Mouse (Mus musculus) MEL (cell line): ENCODE results near the gene Bpifa1. TPM values are rescaled to one million over a fixed set of nuclear protein-coding genes. Genes with fewer than 3 reads are reported as not detected.
"Not testable (repeated sequence)": the region's sequence is repeated elsewhere in the genome, so short reads cannot be mapped to it uniquely, and the experiment has no call there.

Experiments
- DNase-seq: peaks from one replicate; pipeline ENCODE4 v3.0.0; 2011; ENCODE audit warnings: low read depth, low spot score
- H3K27ac ChIP-seq: 2 replicates; pipeline ENCODE4 v1.5.1; 2012; ENCODE audit warnings: low read depth, mild to moderate bottlenecking, control low read depth, low read length, moderate library complexity; ENCODE audit not compliant: control insufficient read depth
- H3K27me3 ChIP-seq, 2 experiments: fragments of 150-350 bp in 1 of 2; sonication (generic) in 1 of 2; 2 replicates each; pipeline ENCODE4 v1.6.1; 2012; ENCODE audit warnings: low read length in 2 of 2, mild to moderate bottlenecking in 2 of 2, improper control_type of control experiment in 1 of 2, moderate library complexity in 1 of 2; ENCODE audit not compliant: insufficient read depth in 2 of 2, control insufficient read depth in 1 of 2
- H3K36me3 ChIP-seq, 2 experiments: 2 replicates each; pipeline ENCODE4 v1.6.1; 2012 to 2014; ENCODE audit warnings: low read length in 2 of 2, improper control_type of control experiment in 1 of 2, inconsistent platforms in 1 of 2, mild to moderate bottlenecking in 1 of 2; ENCODE audit not compliant: insufficient read depth in 2 of 2, control insufficient read depth in 1 of 2
- H3K4me1 ChIP-seq, 2 experiments: fragments of 150-350 bp in 1 of 2; sonication (generic) in 1 of 2; 2 replicates each; pipeline ENCODE4 v1.6.1; 2012; ENCODE audit warnings: low read length in 2 of 2, improper control_type of control experiment in 1 of 2, mild to moderate bottlenecking in 1 of 2; ENCODE audit not compliant: insufficient read depth in 2 of 2, control insufficient read depth in 1 of 2
- H3K4me3 ChIP-seq, 2 experiments: fragments of 150-350 bp in 1 of 2; sonication (generic) in 1 of 2; 2 replicates each; pipeline ENCODE4 v1.5.1; 2012; ENCODE audit warnings: low read depth in 2 of 2, low read length in 2 of 2, mild to moderate bottlenecking in 2 of 2, moderate library complexity in 2 of 2, control low read depth in 1 of 2, improper control_type of control experiment in 1 of 2; ENCODE audit not compliant: control insufficient read depth in 1 of 2, insufficient read depth in 1 of 2
- H3K79me2 ChIP-seq: 2 replicates; pipeline ENCODE4 v1.6.1; 2012; ENCODE audit warnings: mild to moderate bottlenecking, low read length, moderate library complexity; ENCODE audit not compliant: control insufficient read depth, poor library complexity, insufficient read depth
- H3K9ac ChIP-seq: 2 replicates; pipeline ENCODE4 v1.6.1; 2012; ENCODE audit warnings: low read depth, mild to moderate bottlenecking, control low read depth, low read length, moderate library complexity; ENCODE audit not compliant: control insufficient read depth, poor library complexity, severe bottlenecking
- H3K9me3 ChIP-seq: fragments of 150-350 bp; sonication (generic); replicated peaks from 2 replicates; pipeline ENCODE4 v1.6.1; 2012; ENCODE audit warnings: mild to moderate bottlenecking, low read length, improper control_type of control experiment, moderate library complexity; ENCODE audit not compliant: insufficient read depth
- CTCF ChIP-seq, 3 experiments: IDR thresholded peaks in 2 of 3; conservative IDR thresholded peaks in 1 of 3; 2 replicates each; pipeline ENCODE4 v1.5.1; 2011 to 2012; ENCODE audit warnings: low read length in 3 of 3, low read depth in 2 of 3, mild to moderate bottlenecking in 2 of 3, improper control_type of control experiment in 1 of 3, inconsistent platforms in 1 of 3, mixed read lengths in 1 of 3, moderate library complexity in 1 of 3; ENCODE audit not compliant: control insufficient read depth in 1 of 3, insufficient read depth in 1 of 3, poor library complexity in 1 of 3, severe bottlenecking in 1 of 3
- E2F4 ChIP-seq: IDR thresholded peaks from 2 replicates; pipeline ENCODE4 v1.6.1; 2011; ENCODE audit warnings: low read depth, low read length, improper control_type of control experiment, borderline replicate concordance
- ELF1 ChIP-seq: IDR thresholded peaks from 2 replicates; pipeline ENCODE4 v1.6.1; 2014; ENCODE audit warnings: low read depth, mild to moderate bottlenecking, inconsistent platforms, low read length, improper control_type of control experiment, moderate library complexity
- ETS1 ChIP-seq: IDR thresholded peaks from 2 replicates; pipeline ENCODE4 v1.6.1; 2012; ENCODE audit warnings: low read depth, mild to moderate bottlenecking, inconsistent platforms, low read length, improper control_type of control experiment, moderate library complexity
- GABPA ChIP-seq: IDR thresholded peaks from 2 replicates; pipeline ENCODE4 v1.6.1; 2012; ENCODE audit warnings: low read depth, mild to moderate bottlenecking, inconsistent platforms, low read length, improper control_type of control experiment, moderate library complexity
- HCFC1 ChIP-seq: IDR thresholded peaks from 2 replicates; pipeline ENCODE4 v1.6.1; 2012; ENCODE audit warnings: low read depth, mild to moderate bottlenecking, inconsistent platforms, low read length, improper control_type of control experiment, moderate library complexity
- MEF2A ChIP-seq: IDR thresholded peaks from 2 replicates; pipeline ENCODE4 v1.6.1; 2014; ENCODE audit warnings: low read depth, mild to moderate bottlenecking, inconsistent platforms, low read length, improper control_type of control experiment; ENCODE audit not compliant: poor library complexity, insufficient replicate concordance, severe bottlenecking; ENCODE audit errors: extremely low read depth
- MXI1 ChIP-seq: IDR thresholded peaks from 2 replicates; pipeline ENCODE4 v1.6.1; 2011; ENCODE audit warnings: mild to moderate bottlenecking, low read depth, low read length, improper control_type of control experiment
- MYC ChIP-seq: IDR thresholded peaks from 2 replicates; pipeline ENCODE4 v1.6.1; 2011; ENCODE audit warnings: low read depth, mild to moderate bottlenecking, low read length, improper control_type of control experiment, moderate library complexity
- NELFE ChIP-seq: IDR thresholded peaks from 2 replicates; pipeline ENCODE4 v1.6.1; 2011; ENCODE audit warnings: low read depth, low read length, improper control_type of control experiment
- RAD21 ChIP-seq: IDR thresholded peaks from 2 replicates; pipeline ENCODE4 v1.6.1; 2011; ENCODE audit warnings: mild to moderate bottlenecking, low read depth, low read length, improper control_type of control experiment
- SMC3 ChIP-seq: IDR thresholded peaks from 2 replicates; pipeline ENCODE4 v1.6.1; 2011; ENCODE audit warnings: low read depth, low read length, improper control_type of control experiment
- TAL1 ChIP-seq: IDR thresholded peaks from 2 replicates; pipeline ENCODE4 v1.6.1; 2012; ENCODE audit warnings: mild to moderate bottlenecking, inconsistent platforms, low read length, moderate library complexity, mixed read lengths
- TBP ChIP-seq: IDR thresholded peaks from 2 replicates; pipeline ENCODE4 v1.8.0; 2011; ENCODE audit warnings: low read depth, low read length, improper control_type of control experiment
- TCF12 ChIP-seq: IDR thresholded peaks from 2 replicates; pipeline ENCODE4 v1.6.1; 2014; ENCODE audit warnings: low read depth, mild to moderate bottlenecking, inconsistent platforms, low read length, improper control_type of control experiment, moderate library complexity
- UBTF ChIP-seq: IDR thresholded peaks from 2 replicates; pipeline ENCODE4 v1.6.1; 2012; ENCODE audit warnings: low read depth, mild to moderate bottlenecking, inconsistent platforms, low read length, improper control_type of control experiment, moderate library complexity, borderline replicate concordance; ENCODE audit not compliant: insufficient read depth
- USF1 ChIP-seq: IDR thresholded peaks from 2 replicates; pipeline ENCODE4 v1.6.1; 2014; ENCODE audit warnings: low read depth, mild to moderate bottlenecking, inconsistent platforms, low read length, improper control_type of control experiment, moderate library complexity
- ZKSCAN1 ChIP-seq: IDR thresholded peaks from 2 replicates; pipeline ENCODE4 v1.6.1; 2012; ENCODE audit warnings: low read depth, mild to moderate bottlenecking, inconsistent platforms, low read length, improper control_type of control experiment, moderate library complexity
- ZMIZ1 ChIP-seq: IDR thresholded peaks from 2 replicates; pipeline ENCODE4 v1.6.1; 2012; ENCODE audit warnings: low read depth, mild to moderate bottlenecking, inconsistent platforms, low read length, improper control_type of control experiment, moderate library complexity
- ZNF384 ChIP-seq: IDR thresholded peaks from 2 replicates; pipeline ENCODE4 v1.6.1; 2012; ENCODE audit warnings: low read depth, mild to moderate bottlenecking, inconsistent platforms, low read length, improper control_type of control experiment
- polyA plus RNA-seq, 2 experiments: library from polyadenylated mRNA; stranded (reverse) in 1 of 2; unstranded in 1 of 2; fragments of >175 nt in 1 of 2; fragments of >200 nt in 1 of 2; gene quantifications; 2 replicates each; pipeline versions ENCODE4 v1.2.1 to v1.2.4; 2012; ENCODE audit warnings: low replicate concordance in 2 of 2, low read depth in 1 of 2; ENCODE audit not compliant: insufficient read length in 2 of 2, insufficient read depth in 1 of 2, missing spikeins in 1 of 2
- total RNA-seq: library from RNA; depleted of rRNA; stranded (reverse); fragments of 300-350 nt; gene quantifications from 2 replicates; pipeline ENCODE4 v1.2.3, GENCODE M21; 2012

Gene Bpifa1
- total and polyA plus RNA-seq, 3 experiments = not detected

DNA sequence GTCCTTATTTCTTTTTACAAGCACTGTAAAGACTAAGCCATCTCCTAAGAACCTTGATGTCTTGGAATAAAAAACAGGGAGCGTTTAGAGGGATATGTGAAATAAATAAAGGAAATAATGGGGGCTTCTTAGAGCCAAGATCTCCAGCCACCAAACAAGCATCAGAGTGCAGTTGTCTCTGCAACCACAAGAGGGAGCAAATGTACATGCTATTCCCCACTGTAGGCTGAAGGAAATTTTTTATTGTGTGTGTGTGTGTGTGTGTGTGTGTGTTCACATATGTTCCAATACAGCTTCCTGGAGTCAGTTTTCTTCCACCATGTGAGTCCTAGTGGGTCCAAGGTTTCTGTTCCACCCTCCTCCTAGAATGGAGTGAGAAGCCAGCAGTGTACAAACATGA lies 30.6 kb downstream of the Bpifa1 start:
- H3K9ac ChIP-seq = no peak overlapping the region
- 0 out of 2 replicates have a peak, but pooled peaks have one; percentile 9 for TF ChIP-seq ZNF384
- TF ChIP-seq SMC3 = peak; percentile 37; the same call in 1 of the 2 replicates
- TF ChIP-seq ELF1 = no peak
- peak; percentile 59 for TF ChIP-seq RAD21
- no peak for TF ChIP-seq USF1
- TF ChIP-seq CTCF (IDR thresholded peaks at IDR 0.05 in 2 of 3, conservative IDR thresholded peaks at IDR 0.05 in 1 of 3; ENCODE audit: control insufficient read depth in 1 of 3, insufficient read depth in 1 of 3, low read depth in 2 of 3, low read length in 3 of 3, poor library complexity in 1 of 3, severe bottlenecking in 1 of 3) = peak; percentile 55 to 73 (median 71)
- TF ChIP-seq, all 39 proteins: peak for 4
- no peaks in the 10 kb centered on the region for H3K27me3 ChIP-seq
- H3K79me2 ChIP-seq = no peaks in the 10 kb centered on the region
- H3K27ac ChIP-seq = no peak overlapping the region
- H3K36me3 ChIP-seq = no peaks in the 10 kb centered on the region
- DNase-seq = peak; percentile 43
- no peaks in the 10 kb centered on the region for H3K4me1 ChIP-seq
- no peaks in the 10 kb centered on the region for H3K9me3 ChIP-seq
- no peak overlapping the region for H3K4me3 ChIP-seq

DNA sequence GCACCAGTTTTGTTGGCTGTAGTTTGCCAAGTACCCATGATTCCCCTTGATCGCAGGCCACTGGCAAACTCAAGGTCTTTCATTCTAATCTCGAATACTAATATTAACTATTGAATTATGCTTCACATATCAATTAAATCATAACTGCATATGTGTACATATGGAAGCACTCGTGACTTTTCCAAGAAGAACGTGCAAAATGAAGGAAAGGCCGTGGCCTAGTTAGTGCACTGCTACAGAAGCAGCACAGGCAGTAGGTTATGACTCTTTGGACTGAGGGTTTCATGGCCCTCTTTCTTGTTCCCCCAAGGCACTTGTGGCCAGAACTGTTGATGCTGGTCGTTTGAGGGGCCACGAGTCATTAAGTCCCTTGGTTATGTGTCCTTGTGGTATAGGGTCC lies 39.2 kb downstream of the Bpifa1 start:
- not testable (repeated sequence) for H3K9me3 ChIP-seq, DNase-seq, H3K36me3 ChIP-seq, H3K4me3 ChIP-seq, H3K27ac ChIP-seq, H3K27me3 ChIP-seq, H3K79me2 ChIP-seq, H3K4me1 ChIP-seq, H3K9ac ChIP-seq

DNA sequence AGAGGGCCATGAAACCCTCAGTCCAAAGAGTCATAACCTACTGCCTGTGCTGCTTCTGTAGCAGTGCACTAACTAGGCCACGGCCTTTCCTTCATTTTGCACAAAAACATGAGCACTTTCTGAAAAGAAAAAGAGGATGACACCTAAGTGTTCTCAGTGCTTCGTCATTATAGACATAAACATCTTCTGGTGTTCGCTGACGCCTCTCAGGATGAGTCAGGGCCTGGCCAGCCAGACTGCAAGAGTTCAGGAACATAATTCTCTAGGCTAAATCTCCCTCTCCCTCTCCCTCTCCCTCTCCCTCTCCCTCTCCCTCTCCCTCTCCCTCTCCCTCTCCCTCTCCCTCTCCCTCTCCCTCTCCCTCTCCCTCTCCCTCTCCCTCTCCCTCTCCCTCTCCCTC lies 40.4 kb downstream of the Bpifa1 start:
- H3K36me3 ChIP-seq, H3K4me3 ChIP-seq, H3K9me3 ChIP-seq, H3K9ac ChIP-seq, H3K27ac ChIP-seq, DNase-seq, H3K27me3 ChIP-seq, H3K4me1 ChIP-seq, H3K79me2 ChIP-seq: not testable (repeated sequence)

DNA sequence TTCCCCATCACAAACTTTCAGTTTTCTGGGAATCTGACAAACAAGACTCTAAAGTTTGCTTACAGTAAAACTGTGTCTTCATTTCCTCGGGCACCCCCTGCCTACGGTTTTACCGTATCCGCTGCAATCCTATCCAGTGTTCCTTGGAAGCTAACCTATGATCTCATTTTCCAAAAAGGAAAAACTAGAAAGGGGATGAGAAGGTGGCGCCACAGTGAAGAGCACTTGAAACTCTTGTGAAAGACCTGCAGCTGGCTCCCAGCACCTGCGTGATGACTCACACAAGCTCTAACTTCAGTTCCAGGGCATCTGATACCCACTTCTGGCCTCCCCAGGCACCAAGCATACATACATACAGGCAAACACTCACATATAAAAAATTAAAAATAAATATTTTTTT lies 42.6 kb downstream of the Bpifa1 start:
- Histone ChIP-seq H3K4me3 (no peak overlapping the region), H3K79me2 (no peaks in the 10 kb centered on the region), H3K9me3 (no peaks in the 10 kb centered on the region), H3K27me3 (0 out of 4 replicates have a peak, but pooled peaks cover 0 to 2% of the 10 kb centered on the region in 2 experiments), H3K9ac (no peak overlapping the region), H3K4me1 (no peaks in the 10 kb centered on the region), H3K36me3 (no peaks in the 10 kb centered on the region), H3K27ac (no peak overlapping the region)
- no peak for DNase-seq
- TF ChIP-seq MYC (no peak), ZKSCAN1 (no peak), ZNF384 (no peak), ZMIZ1 (no peak), TBP (no peak), MEF2A (no peak), ETS1 (no peak), HCFC1 (no peak), TAL1 (no peak), NELFE (no peak), E2F4 (no peak), UBTF (no peak), GABPA (no peak), TCF12 (no peak), ELF1 (no peak), SMC3 (no peak), MXI1 (no peak), RAD21 (no peak)
